Mouse (Mus musculus): Measurements from ENCODE around the gene Dpm3. TPM values are rescaled to one million over a fixed set of nuclear protein-coding genes. Genes with fewer than 3 reads are reported as not detected.
A peak's percentile ranks its signal among the peaks of the same experiment; 100 is the strongest.

Dpm3 gene
- polyA plus RNA-seq, 1 experiment from 2014 or later = 177 TPM

DNA sequence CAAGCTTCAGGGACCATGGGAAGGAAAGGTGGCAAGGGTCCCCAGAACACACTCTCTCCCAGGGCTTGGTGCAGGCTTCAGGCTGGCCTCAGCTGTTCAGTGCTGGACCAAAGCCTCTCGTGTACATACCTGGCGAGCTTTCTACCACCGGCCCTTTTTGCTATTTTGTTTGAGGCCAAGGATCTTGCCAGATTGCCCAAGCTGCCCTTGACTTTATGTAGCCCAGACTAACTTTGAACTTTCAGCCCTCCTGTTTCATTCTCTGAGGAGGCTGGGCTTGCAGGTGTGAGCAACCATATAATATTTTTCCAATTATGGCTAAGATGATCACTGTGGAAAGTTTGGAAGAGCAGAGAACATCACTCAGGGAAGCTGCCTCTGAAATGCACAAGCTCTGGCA is 25.1 kb downstream of the Dpm3 start:
- Histone ChIP-seq H3K9ac (ENCODE audit: low read depth, low read length) (no peak overlapping the region), H3K27ac (replicated peaks; ENCODE audit: low read depth, low read length) (no peak overlapping the region), H3K4me3 (ENCODE audit: low read depth, low read length) (no peak overlapping the region), H3K4me1 (ENCODE audit: control insufficient read depth, insufficient read depth, low read length) (peaks cover 13% of the 10 kb centered on the region; the same call in 1 of the 2 replicates), H3K9me3 (ENCODE audit: control insufficient read depth, low read length) (no peaks in the 10 kb centered on the region), H3K36me3 (ENCODE audit: control insufficient read depth, insufficient read depth, low read length) (no peaks in the 10 kb centered on the region), H3K4me2 (ENCODE audit: low read depth, low read length) (no peak overlapping the region), H3K27me3 (replicated peaks; ENCODE audit: control insufficient read depth, insufficient read depth, low read length) (0 out of 2 replicates have a peak, but pooled peaks cover 7% of the 10 kb centered on the region)
- ATAC-seq (ENCODE audit: low read depth) (no peak), DNase-seq (ENCODE audit: low spot score) (no peak)
- 90% methylated on average over 3 of the region's 3 CpGs for WGBS

DNA sequence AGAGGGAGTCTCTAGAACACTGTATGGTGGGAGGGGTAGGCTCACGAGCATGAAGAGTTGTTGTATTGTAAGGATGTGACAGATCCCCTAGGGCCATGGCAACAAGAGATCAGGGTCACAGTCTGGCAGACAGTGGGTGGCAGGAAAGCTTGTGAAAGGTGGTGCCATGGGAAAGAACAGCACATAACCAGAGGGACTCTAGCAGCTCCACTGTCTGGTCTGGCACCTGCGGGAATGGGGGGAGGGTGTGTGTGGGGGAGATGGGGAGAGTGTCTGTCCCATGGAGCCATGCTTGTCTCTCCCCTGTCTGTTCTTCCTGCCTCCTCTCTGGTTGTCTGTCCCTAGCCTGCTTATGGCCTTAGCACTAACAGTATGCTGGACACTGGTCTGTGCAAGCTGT is 26.4 kb downstream of the Dpm3 start:
- 27% methylated on average over 2 of the region's 2 CpGs for WGBS
- no peak overlapping the region for H3K9ac ChIP-seq (ENCODE audit: low read depth, low read length)
- H3K27ac ChIP-seq (replicated peaks; ENCODE audit: low read depth, low read length) = no peak overlapping the region
- H3K4me2 ChIP-seq (ENCODE audit: low read depth, low read length) = no peak overlapping the region
- H3K9me3 ChIP-seq (ENCODE audit: control insufficient read depth, low read length) = no peaks in the 10 kb centered on the region
- 0 out of 2 replicates have a peak, but pooled peaks cover 7% of the 10 kb centered on the region for H3K27me3 ChIP-seq (replicated peaks; ENCODE audit: control insufficient read depth, insufficient read depth, low read length)
- no peaks in the 10 kb centered on the region for H3K36me3 ChIP-seq (ENCODE audit: control insufficient read depth, insufficient read depth, low read length)
- no peak overlapping the region for H3K4me3 ChIP-seq (ENCODE audit: low read depth, low read length)
- DNase-seq (ENCODE audit: low spot score) (no peak), ATAC-seq (ENCODE audit: low read depth) (no peak)
- H3K4me1 ChIP-seq (ENCODE audit: control insufficient read depth, insufficient read depth, low read length) = peaks cover 13% of the 10 kb centered on the region; the same call in 1 of the 2 replicates

- no peak for DNase-seq (ENCODE audit: low spot score)
- H3K9me3 ChIP-seq (ENCODE audit: control insufficient read depth, low read length) = no peaks in the 10 kb centered on the region
These were observed 28.1 kb downstream of the Dpm3 start for GRCm38 (mm10) chr3:89287286-89287685.

DNA sequence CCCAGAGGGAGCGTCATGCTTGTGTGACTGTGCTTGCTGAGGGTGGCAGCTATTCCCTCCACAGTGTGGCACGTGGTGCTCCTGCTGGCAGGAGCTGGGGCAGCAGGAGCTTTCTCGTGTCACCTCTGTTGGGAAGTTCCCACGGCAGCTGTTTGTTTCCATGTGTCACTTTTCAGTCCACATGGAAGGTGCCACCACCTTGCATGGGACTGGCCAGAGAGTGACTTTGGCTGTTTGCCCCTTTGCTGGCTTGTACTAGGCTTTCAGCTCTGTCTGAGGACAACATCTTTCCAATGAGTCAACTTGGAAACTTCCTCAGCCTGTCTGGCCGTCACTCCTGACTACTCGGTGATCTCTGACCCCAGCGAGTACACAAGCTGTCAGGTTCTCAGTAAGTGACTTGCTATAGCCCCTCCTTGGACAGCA is 29.4 kb downstream of the Dpm3 start:
- Histone ChIP-seq H3K27me3 (replicated peaks; ENCODE audit: control insufficient read depth, insufficient read depth, low read length) (no peaks in the 10 kb centered on the region), H3K36me3 (ENCODE audit: control insufficient read depth, insufficient read depth, low read length) (no peaks in the 10 kb centered on the region), H3K9ac (ENCODE audit: low read depth, low read length) (peak overlapping the region; percentile 8; the same call in 1 of the 2 replicates), H3K4me1 (ENCODE audit: control insufficient read depth, insufficient read depth, low read length) (peaks cover 5% of the 10 kb centered on the region; the same call in 1 of the 2 replicates), H3K9me3 (ENCODE audit: control insufficient read depth, low read length) (no peaks in the 10 kb centered on the region), H3K4me2 (ENCODE audit: low read depth, low read length) (no peak overlapping the region), H3K27ac (replicated peaks; ENCODE audit: low read depth, low read length) (no peak overlapping the region), H3K4me3 (ENCODE audit: low read depth, low read length) (no peak overlapping the region)
- no peak for ATAC-seq (ENCODE audit: low read depth)
- no peak for DNase-seq (ENCODE audit: low spot score)
- WGBS = 50% methylated on average over 7 of the region's 7 CpGs

More at GRCm38 (mm10) chr3:89287286-89287685, 28.1 kb downstream of the Dpm3 start:
- no peaks in the 10 kb centered on the region for H3K27me3 ChIP-seq (replicated peaks; ENCODE audit: control insufficient read depth, insufficient read depth, low read length)
- H3K27ac ChIP-seq (replicated peaks; ENCODE audit: low read depth, low read length) = no peak overlapping the region
- H3K4me2 ChIP-seq (ENCODE audit: low read depth, low read length) = no peak overlapping the region
- peaks cover 5% of the 10 kb centered on the region; the same call in 1 of the 2 replicates for H3K4me1 ChIP-seq (ENCODE audit: control insufficient read depth, insufficient read depth, low read length)
- no peaks in the 10 kb centered on the region for H3K36me3 ChIP-seq (ENCODE audit: control insufficient read depth, insufficient read depth, low read length)
- H3K4me3 ChIP-seq (ENCODE audit: low read depth, low read length) = no peak overlapping the region
- 0 out of 2 replicates have a peak overlapping the region, but pooled peaks have one; percentile 19 for H3K9ac ChIP-seq (ENCODE audit: low read depth, low read length)
- 35% methylated on average over 5 of the region's 5 CpGs for WGBS
- 0 out of 2 replicates have a peak, but pooled peaks have one; percentile 26 for ATAC-seq (ENCODE audit: low read depth)

DNA sequence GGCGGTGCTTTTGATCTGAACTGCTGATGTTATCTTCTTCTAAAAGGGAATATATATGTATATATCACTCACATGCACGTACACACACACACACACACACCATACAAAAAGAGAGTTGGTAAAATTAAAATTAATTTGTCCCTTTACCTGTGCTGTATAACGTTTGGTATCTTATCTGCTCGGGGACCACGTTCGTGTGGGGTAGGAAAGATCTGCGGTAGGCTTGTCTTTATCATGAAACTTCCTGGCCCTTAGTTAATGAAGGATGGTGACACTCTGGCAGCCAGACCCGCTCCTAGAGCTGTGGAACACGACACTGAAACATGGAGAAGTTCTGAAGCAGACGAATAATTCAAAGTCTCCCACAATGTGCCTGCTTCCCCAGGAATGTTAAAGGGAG is 32.7 kb downstream of the Dpm3 start:
- WGBS = 65% methylated on average over 10 of the region's 10 CpGs
- Histone ChIP-seq H3K9ac (ENCODE audit: low read depth, low read length) (no peak overlapping the region), H3K4me3 (ENCODE audit: low read depth, low read length) (no peak overlapping the region), H3K27ac (replicated peaks; ENCODE audit: low read depth, low read length) (no peak overlapping the region), H3K4me2 (ENCODE audit: low read depth, low read length) (no peak overlapping the region), H3K36me3 (ENCODE audit: control insufficient read depth, insufficient read depth, low read length) (no peaks in the 10 kb centered on the region), H3K4me1 (ENCODE audit: control insufficient read depth, insufficient read depth, low read length) (peaks cover 5% of the 10 kb centered on the region; the same call in 1 of the 2 replicates), H3K27me3 (replicated peaks; ENCODE audit: control insufficient read depth, insufficient read depth, low read length) (no peaks in the 10 kb centered on the region), H3K9me3 (ENCODE audit: control insufficient read depth, low read length) (no peaks in the 10 kb centered on the region)
- no peak for ATAC-seq (ENCODE audit: low read depth)
- no peak for DNase-seq (ENCODE audit: low spot score)

- peaks cover 4% of the 10 kb centered on the region; the same call in 1 of the 2 replicates for H3K4me1 ChIP-seq (ENCODE audit: control insufficient read depth, insufficient read depth, low read length)
These were observed 33.1 kb downstream of the Dpm3 start for GRCm38 (mm10) chr3:89292303-89292702.

GRCm38 (mm10) chr3:89293247-89293918 is 34.2 kb downstream of the Dpm3 start:
- Histone ChIP-seq H3K27me3 (replicated peaks; ENCODE audit: control insufficient read depth, insufficient read depth, low read length) (no peaks in the 10 kb centered on the region), H3K4me1 (ENCODE audit: control insufficient read depth, insufficient read depth, low read length) (no peaks in the 10 kb centered on the region), H3K36me3 (ENCODE audit: control insufficient read depth, insufficient read depth, low read length) (no peaks in the 10 kb centered on the region), H3K4me3 (ENCODE audit: low read depth, low read length) (no peak overlapping the region), H3K9me3 (ENCODE audit: control insufficient read depth, low read length) (no peaks in the 10 kb centered on the region), H3K9ac (ENCODE audit: low read depth, low read length) (no peak overlapping the region), H3K4me2 (ENCODE audit: low read depth, low read length) (no peak overlapping the region), H3K27ac (replicated peaks; ENCODE audit: low read depth, low read length) (no peak overlapping the region)
- ATAC-seq (ENCODE audit: low read depth) (no peak), DNase-seq (ENCODE audit: low spot score) (no peak)
- 90% methylated on average over 11 of the region's 11 CpGs for WGBS

More at GRCm38 (mm10) chr3:89292303-89292702, 33.1 kb downstream of the Dpm3 start:
- H3K36me3 ChIP-seq (ENCODE audit: control insufficient read depth, insufficient read depth, low read length) = no peaks in the 10 kb centered on the region
- H3K4me2 ChIP-seq (ENCODE audit: low read depth, low read length) = no peak overlapping the region
- 70% methylated on average over 5 of the region's 5 CpGs for WGBS
- H3K9ac ChIP-seq (ENCODE audit: low read depth, low read length) = no peak overlapping the region
- ATAC-seq (ENCODE audit: low read depth) = no peak
- H3K9me3 ChIP-seq (ENCODE audit: control insufficient read depth, low read length) = no peaks in the 10 kb centered on the region
- no peak overlapping the region for H3K4me3 ChIP-seq (ENCODE audit: low read depth, low read length)
- H3K27ac ChIP-seq (replicated peaks; ENCODE audit: low read depth, low read length) = no peak overlapping the region
- no peak for DNase-seq (ENCODE audit: low spot score)
- H3K27me3 ChIP-seq (replicated peaks; ENCODE audit: control insufficient read depth, insufficient read depth, low read length) = no peaks in the 10 kb centered on the region

GRCm38 (mm10) chr3:89294195-89294594 is 35.0 kb downstream of the Dpm3 start:
- H3K27me3 ChIP-seq (replicated peaks; ENCODE audit: control insufficient read depth, insufficient read depth, low read length) = no peaks in the 10 kb centered on the region
- H3K4me2 ChIP-seq (ENCODE audit: low read depth, low read length) = no peak overlapping the region
- ATAC-seq (ENCODE audit: low read depth) (no peak), DNase-seq (ENCODE audit: low spot score) (no peak)
- 74% methylated on average over 5 of the region's 5 CpGs for WGBS
- H3K4me3 ChIP-seq (ENCODE audit: low read depth, low read length) = no peak overlapping the region
- H3K9me3 ChIP-seq (ENCODE audit: control insufficient read depth, low read length) = no peaks in the 10 kb centered on the region
- no peak overlapping the region for H3K9ac ChIP-seq (ENCODE audit: low read depth, low read length)
- H3K36me3 ChIP-seq (ENCODE audit: control insufficient read depth, insufficient read depth, low read length) = no peaks in the 10 kb centered on the region
- H3K4me1 ChIP-seq (ENCODE audit: control insufficient read depth, insufficient read depth, low read length) = no peaks in the 10 kb centered on the region
- H3K27ac ChIP-seq (replicated peaks; ENCODE audit: low read depth, low read length) = no peak overlapping the region

All from embryonic facial prominence, embryonic 14.5 days (tissue).